Mouse (Mus musculus) cerebellum, adult 2 months (tissue): Measurements from ENCODE around the gene Lysmd1.

Source experiments
- CTCF ChIP-seq: fragments of 200-500 bp; IDR thresholded peaks from 2 replicates; pipeline ENCODE4 v1.5.1; 2011; ENCODE audit warnings: low read depth, mild to moderate bottlenecking, control low read depth, low read length, moderate library complexity, borderline replicate concordance; ENCODE audit not compliant: insufficient read depth
- POLR2A ChIP-seq: fragments of 200-500 bp; IDR thresholded peaks from 2 replicates; pipeline ENCODE4 v1.6.1; 2011; ENCODE audit warnings: low read length, control low read depth, borderline replicate concordance; ENCODE audit not compliant: insufficient read depth

DNA sequence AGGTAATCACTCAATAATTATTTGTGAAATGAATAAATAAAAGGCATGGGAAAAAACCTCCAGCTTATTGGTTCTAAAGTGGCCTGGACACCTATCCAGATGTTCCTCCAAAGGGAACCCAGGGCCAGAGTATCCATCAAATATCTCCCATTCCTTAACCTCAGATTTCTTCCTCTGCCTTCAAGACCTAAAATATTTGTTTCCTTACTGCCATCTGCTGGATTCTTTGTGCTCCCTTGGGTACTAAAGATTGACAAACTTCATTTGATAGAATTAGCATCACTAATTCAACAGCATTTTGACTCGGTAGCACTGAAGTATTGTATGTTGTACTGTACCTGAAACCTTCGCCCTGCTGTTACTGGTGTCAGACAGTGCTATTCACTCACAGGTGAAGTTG, 26.0 kb upstream of the Lysmd1 start:
- TF ChIP-seq POLR2A (no peak), CTCF (no peak)
